Mouse (Mus musculus): Measurements from ENCODE around the gene Ly75.

Ly75 gene

GRCm38 (mm10) chr2:60322031-60322726 lies 60.9 kb downstream of the Ly75 start:
- in situ Hi-C loops (cut with MboI) = no loop called here

- in situ Hi-C loops (cut with MboI) = no loop called here
These were observed 79.3 kb downstream of the Ly75 start for GRCm38 (mm10) chr2:60303796-60304195.

GRCm38 (mm10) chr2:60299323-60299722 lies 83.8 kb downstream of the Ly75 start:
- in situ Hi-C loops (cut with MboI) = no loop called here

- in situ Hi-C loops (cut with MboI) = no loop called here
These were observed 84.8 kb downstream of the Ly75 start for GRCm38 (mm10) chr2:60298266-60298665.

GRCm38 (mm10) chr2:60291381-60291780 lies 91.7 kb downstream of the Ly75 start:
- in situ Hi-C loops (cut with MboI) = no loop called here

- in situ Hi-C loops (cut with MboI) = no loop called here
These were observed 93.7 kb downstream of the Ly75 start for GRCm38 (mm10) chr2:60289451-60289850.

- in situ Hi-C loops (cut with MboI) = no loop called here
These were observed 94.5 kb downstream of the Ly75 start for GRCm38 (mm10) chr2:60288606-60289005.

- in situ Hi-C loops (cut with MboI) = no loop called here
These were observed 97.9 kb downstream of the Ly75 start for GRCm38 (mm10) chr2:60285107-60285617.

GRCm38 (mm10) chr2:60284467-60284821 lies 98.7 kb downstream of the Ly75 start, which contains the start of gene Cd302:
TSS of gene Cd302 (minus strand) at chr2:60284488.
- in situ Hi-C loops (cut with MboI) = no loop called here

GRCm38 (mm10) chr2:60283751-60284466 lies 99.2 kb downstream of the Ly75 start:
- in situ Hi-C loops (cut with MboI) = no loop called here

GRCm38 (mm10) chr2:60283208-60283750 lies 99.8 kb downstream of the Ly75 start:
- in situ Hi-C loops (cut with MboI) = no loop called here

GRCm38 (mm10) chr2:60282625-60283024 lies 100.5 kb downstream of the Ly75 start:
- in situ Hi-C loops (cut with MboI) = no loop called here

- in situ Hi-C loops (cut with MboI) = no loop called here
These were observed 104.5 kb downstream of the Ly75 start for GRCm38 (mm10) chr2:60278627-60279026.

GRCm38 (mm10) chr2:60269856-60270479 lies 113.1 kb downstream of the Ly75 start:
- in situ Hi-C loops (cut with MboI) = no loop called here

- in situ Hi-C loops (cut with MboI) = no loop called here
These were observed 115.5 kb downstream of the Ly75 start for GRCm38 (mm10) chr2:60267567-60267966.

- in situ Hi-C loops (cut with MboI) = no loop called here
These were observed 122.3 kb downstream of the Ly75 start for GRCm38 (mm10) chr2:60260621-60261350.

GRCm38 (mm10) chr2:60259186-60259585 lies 123.9 kb downstream of the Ly75 start:
- in situ Hi-C loops (cut with MboI) = no loop called here

- in situ Hi-C loops (cut with MboI) = no loop called here
These were observed 126.4 kb downstream of the Ly75 start for GRCm38 (mm10) chr2:60256751-60257150.

GRCm38 (mm10) chr2:60253506-60253905 lies 129.6 kb downstream of the Ly75 start:
- in situ Hi-C loops (cut with MboI) = no loop called here

GRCm38 (mm10) chr2:60252782-60253181 lies 130.3 kb downstream of the Ly75 start:
- in situ Hi-C loops (cut with MboI) = no loop called here

Measured in mature B cell (primary cell).